Mouse (Mus musculus): ENCODE results near the gene Vmn1r135. TPM values are rescaled to one million over a fixed set of nuclear protein-coding genes. Genes with fewer than 3 reads are reported as not detected.

Gene Vmn1r135
- polyA plus RNA-seq (2017; shearing (Covaris generic)), result 1 to 10 TPM in 1 of 2 experiments, not detected in 1; 1.7 TPM

DNA sequence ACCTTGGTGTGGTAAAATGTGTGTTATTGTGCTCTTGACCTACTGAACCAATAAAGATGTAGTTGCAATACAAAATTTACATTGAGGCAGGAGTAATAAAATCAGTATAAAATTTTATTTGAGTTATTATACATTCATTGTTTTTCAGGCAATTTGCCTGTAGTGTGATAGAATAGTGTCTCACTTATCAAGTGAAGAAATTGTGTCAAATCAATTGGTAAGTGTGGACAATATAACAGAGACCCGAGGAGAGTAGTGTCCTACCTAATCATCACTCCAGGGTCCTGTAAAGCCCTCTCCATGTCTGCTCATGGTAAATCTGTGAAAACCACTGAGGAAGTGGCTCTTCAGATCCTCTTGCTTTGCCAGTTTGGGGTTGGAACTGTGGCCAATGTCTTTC lies at the start of gene Vmn1r135:
Gene Vmn1r135 (plus strand): TSS at position 301 of the 400 bp plus-strand sequence.

DNA sequence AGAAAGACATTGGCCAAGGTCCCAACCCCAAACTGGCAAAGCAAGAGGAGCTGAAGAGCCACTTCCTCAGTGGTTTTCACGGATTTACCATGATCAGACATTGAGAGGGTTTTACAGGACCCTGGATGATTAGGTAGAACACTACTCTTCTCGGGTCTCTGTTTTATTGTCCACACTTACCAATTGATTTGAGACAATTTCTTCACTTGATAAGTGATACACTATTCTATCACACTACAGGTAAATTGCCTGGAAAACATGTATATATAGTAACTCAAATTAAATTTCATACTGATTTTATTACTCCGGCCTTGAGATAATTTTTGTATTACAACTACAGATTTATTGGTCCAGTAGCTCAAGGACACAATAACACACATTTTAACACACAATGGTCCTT lies 35.5 kb upstream of the Vmn1r135 start, which contains the start of gene Gm4177:
Gene Gm4177 (minus strand): TSS at position 101 of the 400 bp plus-strand sequence.

GRCm38 (mm10) chr7:21844167-21844566 lies 12.0 kb downstream of the Vmn1r135 start, which contains the start of gene Gm5725:
Gene Gm5725 (minus strand): TSS chr7:21844267.

Other genes starting within 250 kb of the Vmn1r135 start
- gene Vmn1r132, start 218.3 kb upstream of the Vmn1r135 start, polyA plus RNA-seq (2017; shearing (Covaris generic)), result not detected
- not detected for gene Gm4175, start 70.9 kb upstream of the Vmn1r135 start, polyA plus RNA-seq (2017; shearing (Covaris generic))
- not detected for gene Gm4177, start 35.6 kb upstream of the Vmn1r135 start, polyA plus RNA-seq (2017; shearing (Covaris generic))
- not detected for gene Gm5725, start 11.9 kb downstream of the Vmn1r135 start, polyA plus RNA-seq (2017; shearing (Covaris generic))
- gene Gm5891, start 88.9 kb downstream of the Vmn1r135 start, polyA plus RNA-seq (2017; shearing (Covaris generic)), result 1 to 10 TPM in 1 of 2 experiments, under 1 TPM in 1; 0.11 to 1.3 TPM
- gene Vmn1r137, start 162.2 kb downstream of the Vmn1r135 start, polyA plus RNA-seq (2017; shearing (Covaris generic)), result under 1 TPM in 1 of 2 experiments, not detected in 1; 0.32 TPM
- gene Vmn1r138, start 196.5 kb downstream of the Vmn1r135 start, polyA plus RNA-seq (2017; shearing (Covaris generic)), result under 1 TPM in 1 of 2 experiments, not detected in 1; 0.34 TPM
- gene Gm6176, start 224.0 kb downstream of the Vmn1r135 start, polyA plus RNA-seq (2017; shearing (Covaris generic)), result not detected
- under 1 TPM; 0.23 to 0.50 TPM for gene Vmn1r139, start 236.7 kb downstream of the Vmn1r135 start, polyA plus RNA-seq (2017; shearing (Covaris generic))

All from inflammation-experienced regulatory T-cells (primary cell).